Mouse (Mus musculus) bone marrow, adult 2 months (tissue): ENCODE measurements around the gene Cldn7. TPM values are rescaled to one million over a fixed set of nuclear protein-coding genes. Genes with fewer than 3 reads are reported as not detected.

Source experiments
- H3K27ac ChIP-seq: fragments of 200-500 bp; 2 replicates; pipeline ENCODE4 v1.5.1; 2012; ENCODE audit warnings: low read depth, mild to moderate bottlenecking, control low read depth, inconsistent platforms, low read length; ENCODE audit not compliant: control insufficient read depth, poor library complexity, insufficient read depth
- H3K4me1 ChIP-seq: fragments of 200-500 bp; 2 replicates; pipeline ENCODE4 v1.6.1; 2011; ENCODE audit warnings: low read length; ENCODE audit not compliant: control insufficient read depth, insufficient read depth
- H3K4me3 ChIP-seq: fragments of 200-500 bp; replicated peaks from 2 replicates; pipeline ENCODE3; 2011; ENCODE audit warnings: mild to moderate bottlenecking, low read depth, low read length, control low read depth; ENCODE audit not compliant: control insufficient read depth
- CTCF ChIP-seq: fragments of 200-500 bp; IDR thresholded peaks from 2 replicates; pipeline ENCODE4 v1.5.1; 2011; ENCODE audit warnings: low read length, control low read depth; ENCODE audit not compliant: control insufficient read depth, insufficient read depth
- POLR2A ChIP-seq: fragments of 200-500 bp; IDR thresholded peaks from 2 replicates; pipeline ENCODE4 v1.6.1; 2011; ENCODE audit warnings: low read depth, mild to moderate bottlenecking, control low read depth, low read length, borderline replicate concordance; ENCODE audit not compliant: control insufficient read depth
- WGBS: fragments of 180-500 bp; shearing (Covaris S2); methylation state at CpG from one replicate; pipeline ENCODE4 v1.1.7; 2018; 5-methylcytosine and 5-hydroxymethylcytosine counted together
- polyA plus RNA-seq: library from polyadenylated mRNA; stranded (reverse); fragments of >200 nt; gene quantifications from 2 replicates; pipeline ENCODE4 v1.2.4, GENCODE M21; 2011; ENCODE audit warnings: low replicate concordance; ENCODE audit not compliant: missing spikeins, insufficient read depth, insufficient read length

Cldn7 gene
- polyA plus RNA-seq, 1 experiment, result not detected

DNA sequence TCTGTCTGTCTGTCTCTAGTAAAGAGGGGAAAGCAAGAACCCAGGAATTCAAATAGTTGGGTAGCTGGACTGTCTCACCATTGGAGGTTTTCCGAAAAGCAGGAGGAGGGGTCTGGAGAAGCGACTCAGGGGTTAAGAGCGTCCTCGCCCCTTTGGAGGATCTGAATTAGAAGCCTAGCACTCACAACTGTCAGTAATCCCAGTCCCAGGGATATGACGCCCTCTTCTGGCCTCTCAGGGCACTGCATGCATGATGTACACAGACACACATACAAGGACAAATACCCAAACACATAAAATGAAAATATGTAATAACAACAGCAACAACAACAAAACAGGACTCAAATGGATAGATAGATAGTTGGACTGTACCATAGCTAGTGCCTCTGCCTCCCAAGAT, 4.0 kb upstream of the Cldn7 start:
- 55% methylated on average over 5 of the region's 5 CpGs for WGBS
- Histone ChIP-seq H3K27ac (no peak overlapping the region), H3K4me3 (no peak overlapping the region), H3K4me1 (peaks cover 2% of the 10 kb centered on the region; the same call in 1 of the 2 replicates)
- TF ChIP-seq POLR2A (no peak), CTCF (peak; percentile 38; the same call in 1 of the 2 replicates)

DNA sequence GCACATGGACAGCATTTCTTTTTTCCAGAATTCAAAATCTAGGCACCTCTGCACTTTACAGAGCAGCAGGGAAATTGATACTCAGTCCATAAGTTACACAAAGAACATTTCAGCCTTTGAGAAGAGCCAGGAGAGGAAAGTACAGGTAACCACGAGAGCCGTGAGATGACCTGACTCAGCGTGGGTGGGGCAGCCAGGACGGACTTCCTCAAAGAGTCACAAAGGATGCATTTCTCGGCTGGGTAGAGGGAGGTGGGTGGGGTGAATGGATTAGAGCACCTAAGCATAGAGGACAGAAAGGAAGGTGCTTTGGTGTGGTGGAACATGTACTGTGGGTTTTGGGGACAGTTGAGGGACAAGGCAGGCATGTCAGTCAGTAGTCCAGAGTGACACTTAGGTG, 2.7 kb upstream of the Cldn7 start:
- peaks cover 3% of the 10 kb centered on the region; the same call in 1 of the 2 replicates for H3K4me1 ChIP-seq
- no peak for TF ChIP-seq CTCF
- H3K4me3 ChIP-seq, result no peak overlapping the region
- 3% methylated on average over 5 of the region's 5 CpGs for WGBS
- H3K27ac ChIP-seq, result no peak overlapping the region

DNA sequence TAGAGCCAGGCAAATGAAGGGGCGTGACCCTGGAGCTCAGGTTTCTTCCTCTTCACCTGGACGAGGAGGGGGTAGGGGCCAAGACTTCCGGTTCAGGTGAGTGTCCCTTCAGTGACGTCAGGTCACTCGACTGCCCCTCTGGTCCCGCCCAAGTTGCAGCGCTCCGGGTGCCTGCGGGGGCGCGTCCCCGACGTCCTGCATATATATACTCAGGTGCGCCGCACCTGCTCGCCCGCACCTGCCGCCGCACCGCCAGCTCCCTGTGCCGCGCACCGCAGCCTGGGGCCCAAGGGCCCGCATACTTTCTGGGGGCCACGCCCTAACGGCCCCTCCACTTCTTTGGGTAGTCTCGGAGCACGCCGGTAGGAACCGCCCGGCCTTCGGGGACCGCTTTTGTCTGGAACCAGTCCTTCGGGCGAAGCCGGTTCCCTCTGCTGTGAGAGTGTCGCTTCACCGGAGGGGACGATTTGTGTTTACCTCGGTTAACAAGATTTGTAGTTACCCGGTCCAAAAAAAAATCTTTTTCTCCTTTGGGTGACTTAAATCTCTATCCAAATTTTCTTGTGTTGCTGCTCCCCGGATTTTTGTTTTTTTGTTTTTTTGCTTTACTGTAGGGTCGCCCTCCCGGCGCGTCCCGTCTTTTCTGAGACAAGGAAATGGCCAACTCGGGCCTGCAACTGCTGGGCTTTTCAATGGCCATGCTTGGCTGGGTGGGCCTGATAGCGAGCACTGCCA, 859 bp downstream of the Cldn7 start:
- H3K27ac ChIP-seq, result no peak overlapping the region; the same call in 1 of the 2 replicates
- TF ChIP-seq POLR2A (no peak), CTCF (no peak)
- WGBS, result 7% methylated on average over 49 of the region's 49 CpGs
- no peak overlapping the region for H3K4me3 ChIP-seq
- peaks cover 3% of the 10 kb centered on the region; the same call in 1 of the 2 replicates for H3K4me1 ChIP-seq

DNA sequence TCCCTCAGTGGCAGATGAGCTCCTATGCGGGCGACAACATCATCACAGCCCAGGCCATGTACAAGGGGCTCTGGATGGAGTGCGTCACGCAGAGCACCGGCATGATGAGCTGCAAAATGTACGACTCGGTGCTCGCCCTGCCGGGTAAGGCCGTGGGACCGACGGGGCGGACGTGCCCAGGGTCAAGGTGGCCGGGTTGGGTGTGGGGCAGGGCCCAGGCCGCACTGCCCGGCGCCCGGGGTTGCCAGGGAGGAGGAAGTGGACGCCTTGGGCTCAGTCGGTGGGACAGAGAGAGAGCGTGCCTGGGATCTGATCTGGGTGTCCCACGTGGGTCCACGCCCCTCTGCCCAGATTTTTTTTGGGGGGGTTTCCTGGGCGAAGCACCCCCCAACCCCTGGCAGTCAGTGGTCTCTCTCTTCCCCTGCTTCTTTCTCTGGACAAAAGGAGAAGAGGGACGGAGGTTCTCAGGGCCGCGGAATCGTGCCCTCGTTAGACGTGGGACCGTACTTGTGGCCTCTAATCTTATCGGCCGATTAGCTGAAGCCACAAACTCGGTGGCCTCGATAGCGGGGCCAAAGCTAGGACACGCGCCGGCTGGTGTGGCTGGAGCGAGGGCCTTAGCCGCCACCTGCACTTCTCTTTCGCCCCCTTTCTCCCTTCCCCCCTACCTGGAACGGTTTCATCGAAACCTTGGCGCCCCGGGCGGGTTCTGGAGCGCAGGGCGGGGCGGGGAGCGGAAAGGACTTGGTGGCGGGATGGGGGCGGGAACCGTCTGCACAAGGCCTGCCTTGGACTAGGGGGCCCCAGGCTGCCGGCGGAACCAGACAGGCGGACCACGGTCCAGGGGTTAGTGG, 1.7 kb downstream of the Cldn7 start:
- no peak overlapping the region for H3K27ac ChIP-seq
- H3K4me1 ChIP-seq, result peaks cover 3% of the 10 kb centered on the region; the same call in 1 of the 2 replicates
- H3K4me3 ChIP-seq, result no peak overlapping the region
- WGBS, result 4% methylated on average over 58 of the region's 59 CpGs
- no peak for TF ChIP-seq POLR2A

DNA sequence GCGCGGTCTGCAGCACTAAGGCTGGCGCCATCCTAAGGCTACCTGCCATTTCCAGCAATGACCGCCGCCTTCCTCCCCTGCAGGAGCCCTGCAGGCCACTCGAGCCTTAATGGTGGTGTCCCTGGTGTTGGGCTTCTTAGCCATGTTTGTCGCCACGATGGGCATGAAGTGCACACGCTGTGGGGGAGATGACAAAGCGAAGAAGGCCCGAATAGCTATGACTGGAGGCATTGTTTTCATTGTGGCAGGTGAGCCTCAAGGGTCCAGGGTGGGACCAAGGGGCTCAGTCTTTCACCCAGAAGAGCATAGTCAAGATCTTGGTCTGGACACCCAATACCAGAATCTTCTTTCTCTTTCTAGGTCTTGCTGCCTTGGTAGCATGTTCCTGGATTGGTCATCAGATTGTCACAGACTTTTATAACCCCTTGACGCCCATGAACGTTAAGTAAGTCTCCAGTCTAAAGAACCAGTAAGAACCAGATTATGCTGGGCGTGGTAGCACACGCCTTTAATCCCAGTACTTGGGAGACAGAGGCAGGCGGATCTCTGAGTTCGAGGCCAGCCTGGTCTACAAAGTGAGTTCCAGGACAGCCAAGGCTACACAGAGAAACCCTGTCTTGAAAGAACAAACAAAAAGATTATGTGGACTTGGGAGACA, 2.4 kb downstream of the Cldn7 start:
- peaks cover 3% of the 10 kb centered on the region; the same call in 1 of the 2 replicates for H3K4me1 ChIP-seq
- no peak overlapping the region for H3K4me3 ChIP-seq
- WGBS, result 37% methylated on average over 17 of the region's 17 CpGs
- no peak overlapping the region for H3K27ac ChIP-seq
- no peak for TF ChIP-seq CTCF
- TF ChIP-seq POLR2A, result no peak

DNA sequence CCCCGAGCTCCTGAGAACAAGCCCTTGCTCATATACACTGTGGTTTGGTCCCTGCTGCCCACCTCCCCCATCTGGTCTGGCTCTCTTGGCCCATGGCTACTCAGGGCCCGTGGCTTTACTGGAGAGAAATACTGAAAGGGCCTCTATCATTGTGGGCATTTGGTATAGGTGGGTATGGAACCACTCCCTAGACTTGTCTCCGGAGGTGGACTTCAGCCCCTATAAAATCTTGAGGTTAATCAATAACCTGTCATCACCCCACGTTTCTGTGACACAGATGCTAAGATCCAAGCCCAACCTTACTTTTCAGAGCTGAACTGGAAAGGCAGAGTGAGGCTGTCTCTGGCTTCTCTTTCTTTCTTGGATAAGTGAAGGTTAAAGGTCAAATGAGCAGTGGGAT, 4.2 kb downstream of the Cldn7 start:
- 79% methylated on average over 4 of the region's 4 CpGs for WGBS

DNA sequence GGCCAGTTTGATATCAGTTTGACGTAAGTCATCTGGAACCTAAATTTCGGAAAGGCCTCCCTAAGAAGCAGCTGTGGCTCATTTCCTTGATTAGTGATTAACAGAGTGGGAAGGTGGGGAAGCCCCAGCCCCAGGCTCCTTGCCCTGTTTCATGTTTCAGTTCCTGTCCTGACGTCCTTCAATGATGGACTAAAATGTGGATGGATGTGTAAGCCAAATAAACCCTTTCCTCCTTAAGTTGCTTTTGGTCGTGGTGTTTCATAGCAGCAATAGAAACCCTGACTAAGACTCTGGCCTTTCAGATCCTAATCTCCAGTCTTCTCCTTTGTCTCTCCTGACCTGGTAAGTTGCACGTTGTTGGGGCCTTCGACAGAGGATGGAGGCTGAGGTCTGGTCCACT, 5.6 kb downstream of the Cldn7 start:
- WGBS, result 77% methylated on average over 6 of the region's 6 CpGs
- TF ChIP-seq POLR2A (no peak), CTCF (no peak)

More for the DNA sequence above, 4.2 kb downstream of the Cldn7 start:
- no peak overlapping the region for H3K27ac ChIP-seq
- TF ChIP-seq CTCF (no peak), POLR2A (no peak)
- H3K4me3 ChIP-seq, result no peak overlapping the region
- H3K4me1 ChIP-seq, result peaks cover 1% of the 10 kb centered on the region; the same call in 1 of the 2 replicates

DNA sequence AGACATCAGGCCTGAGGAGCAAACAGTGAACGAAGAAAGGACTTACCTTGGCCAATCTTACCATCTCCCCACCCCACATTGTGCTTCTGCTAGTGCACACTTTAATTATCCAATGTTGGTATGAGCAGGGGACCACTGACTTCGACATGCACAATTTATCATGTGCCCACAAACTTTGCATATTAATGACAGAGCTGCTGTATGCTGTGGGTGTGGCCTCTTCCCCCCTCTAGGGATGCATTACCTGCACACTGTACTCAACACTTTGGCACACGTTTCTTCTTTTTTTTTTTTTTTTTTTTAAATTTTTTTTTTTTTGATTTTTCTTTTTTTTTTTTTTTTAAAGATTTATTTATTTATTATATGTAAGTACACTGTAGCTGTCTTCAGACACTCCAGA, 6.2 kb downstream of the Cldn7 start:
- TF ChIP-seq CTCF, result no peak
- no peak for TF ChIP-seq POLR2A
- WGBS, result 69% methylated on average over 3 of the region's 3 CpGs
- Histone ChIP-seq H3K4me1 (peaks cover 1% of the 10 kb centered on the region; the same call in 1 of the 2 replicates), H3K4me3 (no peak overlapping the region), H3K27ac (no peak overlapping the region)

More for the DNA sequence above, 5.6 kb downstream of the Cldn7 start:
- no peak overlapping the region for H3K27ac ChIP-seq
- peaks cover 1% of the 10 kb centered on the region; the same call in 1 of the 2 replicates for H3K4me1 ChIP-seq
- H3K4me3 ChIP-seq, result no peak overlapping the region
